Mouse (Mus musculus): ENCODE measurements around the gene Usp47. TPM values are rescaled to one million over a fixed set of nuclear protein-coding genes. Genes with fewer than 3 reads are reported as not detected.
A peak's percentile ranks its signal among the peaks of the same experiment; 100 is the strongest.
"Not testable (repeated sequence)": the region's sequence is repeated elsewhere in the genome, so short reads cannot be mapped to it uniquely, and the experiment has no call there.

The Usp47 gene
- total RNA-seq, 2 experiments from 2014 or later: 74.5 to 86.4 TPM

GRCm38 (mm10) chr7:112035804-112036203 lies 12.5 kb downstream of the Usp47 start:
- intact Hi-C loops (cut with DNase I): no loop called here
- DNase-seq: peak in 1 of 2 experiments; percentile 40

- no peak for DNase-seq
- intact Hi-C loops (cut with DNase I): no loop called here
These were observed 13.3 kb downstream of the Usp47 start for GRCm38 (mm10) chr7:112036636-112037035.

- intact Hi-C loops (cut with DNase I): no loop called here
- DNase-seq: no peak
These were observed 17.0 kb downstream of the Usp47 start for GRCm38 (mm10) chr7:112040271-112040670.

GRCm38 (mm10) chr7:112042758-112043157 lies 19.5 kb downstream of the Usp47 start:
- no peak for DNase-seq
- intact Hi-C loops (cut with DNase I): no loop called here

- intact Hi-C loops (cut with DNase I): no loop called here
- DNase-seq: no peak
These were observed 21.9 kb downstream of the Usp47 start for GRCm38 (mm10) chr7:112045249-112045648.

- intact Hi-C loops (cut with DNase I): no loop called here
- DNase-seq: no peak
These were observed 22.6 kb downstream of the Usp47 start for GRCm38 (mm10) chr7:112045794-112046388.

GRCm38 (mm10) chr7:112048643-112049042 lies 25.3 kb downstream of the Usp47 start:
- DNase-seq: no peak
- intact Hi-C loops (cut with DNase I): no loop called here

- intact Hi-C loops (cut with DNase I): no loop called here
These were observed 30.4 kb downstream of the Usp47 start for GRCm38 (mm10) chr7:112053667-112054066.

GRCm38 (mm10) chr7:112055901-112056625 lies 32.8 kb downstream of the Usp47 start:
- DNase-seq: no peak
- intact Hi-C loops (cut with DNase I): no loop called here

More at GRCm38 (mm10) chr7:112053667-112054066, 30.4 kb downstream of the Usp47 start:
- DNase-seq: no peak

GRCm38 (mm10) chr7:112074868-112075267 lies 51.6 kb downstream of the Usp47 start:
- intact Hi-C loops (cut with DNase I): no loop called here
- DNase-seq: no peak

GRCm38 (mm10) chr7:112082636-112083035 lies 59.3 kb downstream of the Usp47 start:
- intact Hi-C loops (cut with DNase I): no loop called here
- no peak for DNase-seq

GRCm38 (mm10) chr7:112084222-112084621 lies 60.9 kb downstream of the Usp47 start:
- no peak for DNase-seq
- intact Hi-C loops (cut with DNase I): no loop called here

- intact Hi-C loops (cut with DNase I): loop anchor here (1.0 kb wide), 2 partner anchors 95 to 284 kb away; no protein-coding TSS in a partner anchor
- peak; percentile 86 to 92 for DNase-seq
These were observed 61.8 kb downstream of the Usp47 start for GRCm38 (mm10) chr7:112085062-112085461.

GRCm38 (mm10) chr7:112086186-112086585 lies 62.9 kb downstream of the Usp47 start:
- DNase-seq: no peak
- intact Hi-C loops (cut with DNase I): no loop called here

- DNase-seq; intact Hi-C loops (cut with DNase I): not testable (repeated sequence)
These were observed 71.6 kb downstream of the Usp47 start for GRCm38 (mm10) chr7:112094923-112095322.

GRCm38 (mm10) chr7:112100887-112101286 lies 77.6 kb downstream of the Usp47 start:
- intact Hi-C loops (cut with DNase I): no loop called here
- no peak for DNase-seq

- intact Hi-C loops (cut with DNase I): no loop called here
- DNase-seq: no peak
These were observed 79.6 kb downstream of the Usp47 start for GRCm38 (mm10) chr7:112102933-112103332.

- intact Hi-C loops (cut with DNase I): no loop called here
- no peak for DNase-seq
These were observed 80.5 kb downstream of the Usp47 start for GRCm38 (mm10) chr7:112103816-112104215.

- intact Hi-C loops (cut with DNase I): no loop called here
- no peak for DNase-seq
These were observed 85.5 kb downstream of the Usp47 start for GRCm38 (mm10) chr7:112108757-112109156.

- no peak for DNase-seq
- intact Hi-C loops (cut with DNase I): no loop called here
These were observed 87.5 kb downstream of the Usp47 start for GRCm38 (mm10) chr7:112110638-112111372.

GRCm38 (mm10) chr7:112117501-112117900 lies 94.2 kb downstream of the Usp47 start:
- intact Hi-C loops (cut with DNase I): no loop called here
- DNase-seq: no peak

GRCm38 (mm10) chr7:112118086-112118485 lies 94.8 kb downstream of the Usp47 start:
- DNase-seq: no peak

More at GRCm38 (mm10) chr7:112118086-112118485, 94.8 kb downstream of the Usp47 start:
- intact Hi-C loops (cut with DNase I): no loop called here

Data from heart, postnatal 10 days (tissue).